Mouse (Mus musculus): ENCODE measurements around the gene Alox12.

DNA sequence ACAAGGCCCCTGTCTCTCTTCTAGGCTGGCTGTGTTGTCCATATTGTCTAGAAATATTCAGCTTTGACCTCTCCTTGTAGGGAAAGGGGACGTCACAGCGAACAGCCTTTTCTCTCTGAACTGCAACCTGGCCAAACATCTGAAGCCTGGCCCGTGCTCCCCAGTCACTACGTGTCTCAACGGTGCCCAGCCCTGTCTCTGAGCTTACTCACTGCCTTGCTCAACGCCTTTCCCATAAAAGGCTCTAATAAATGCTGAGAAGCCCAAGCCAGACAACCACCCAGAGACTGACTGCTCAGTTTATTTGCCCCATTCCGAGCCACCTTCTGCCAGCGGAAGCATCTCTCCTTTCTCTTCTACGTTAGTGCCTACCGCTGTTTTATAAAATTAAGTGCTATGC lies 32.9 kb upstream of the Alox12 start:
- TF ChIP-seq GATA1 (IDR thresholded peaks at IDR 0.05; ENCODE audit: borderline replicate concordance, low read length) (no peak), FLI1 (IDR thresholded peaks at IDR 0.05; ENCODE audit: low read length) (no peak)
